Mouse (Mus musculus) lung, postnatal 25 days (tissue): Measurements from ENCODE around the gene Zfp865.
"Not testable (repeated sequence)": the region's sequence is repeated elsewhere in the genome, so short reads cannot be mapped to it uniquely, and the experiment has no call there.

Experiments used
- DNase-seq: peaks from one replicate; pipeline ENCODE4 v3.0.0; 2022; ENCODE audit warnings: low spot score

Zfp865 gene

GRCm38 (mm10) chr7:5051193-5052192, 31.3 kb downstream of the Zfp865 start, which contains the start of gene Zfp580:
TSS of gene Zfp580 (plus strand) at chr7:5051538.
- DNase-seq = peak; percentile 48

GRCm38 (mm10) chr7:5052438-5052837, 32.3 kb downstream of the Zfp865 start:
- no peak for DNase-seq

- DNase-seq = no peak
Measured at GRCm38 (mm10) chr7:5052931-5053343, 32.8 kb downstream of the Zfp865 start.

GRCm38 (mm10) chr7:5053456-5054179, 33.4 kb downstream of the Zfp865 start:
- no peak for DNase-seq

GRCm38 (mm10) chr7:5056651-5057263, 36.6 kb downstream of the Zfp865 start:
- no peak for DNase-seq

GRCm38 (mm10) chr7:5057381-5057780, 37.2 kb downstream of the Zfp865 start:
- no peak for DNase-seq

GRCm38 (mm10) chr7:5057804-5058203, 37.6 kb downstream of the Zfp865 start:
- no peak for DNase-seq

GRCm38 (mm10) chr7:5058631-5059030, 38.5 kb downstream of the Zfp865 start:
- DNase-seq = no peak

GRCm38 (mm10) chr7:5059421-5059820, 39.2 kb downstream of the Zfp865 start:
- DNase-seq = no peak

- peak; percentile 80 for DNase-seq
Measured at GRCm38 (mm10) chr7:5060239-5060731, 40.1 kb downstream of the Zfp865 start.

GRCm38 (mm10) chr7:5060944-5061773, 41.0 kb downstream of the Zfp865 start:
- DNase-seq = peak; percentile 98

- DNase-seq = peak; percentile 92
Measured at GRCm38 (mm10) chr7:5061774-5062359, 41.7 kb downstream of the Zfp865 start, which contains the start of gene U2af2. TSS of gene U2af2 (plus strand) at chr7:5062143.

- peak; percentile 65 for DNase-seq
Measured at GRCm38 (mm10) chr7:5062360-5063001, 42.3 kb downstream of the Zfp865 start.

GRCm38 (mm10) chr7:5064886-5065285, 44.7 kb downstream of the Zfp865 start:
- no peak for DNase-seq

- no peak for DNase-seq
Measured at GRCm38 (mm10) chr7:5073586-5073985, 53.4 kb downstream of the Zfp865 start.

- no peak for DNase-seq
Measured at GRCm38 (mm10) chr7:5074984-5075383, 54.8 kb downstream of the Zfp865 start.

- no peak for DNase-seq
Measured at GRCm38 (mm10) chr7:5076931-5077330, 56.8 kb downstream of the Zfp865 start.

- DNase-seq = not testable (repeated sequence)
Measured at GRCm38 (mm10) chr7:5079365-5080009, 59.3 kb downstream of the Zfp865 start.

- DNase-seq = peak; percentile 97
Measured at GRCm38 (mm10) chr7:5080010-5080751, 60.0 kb downstream of the Zfp865 start, which contains the start of gene Epn1. TSS of gene Epn1 (plus strand) at chr7:5080235.
